Mouse (Mus musculus): ENCODE results near the gene Rnd2.

Rnd2 gene

DNA sequence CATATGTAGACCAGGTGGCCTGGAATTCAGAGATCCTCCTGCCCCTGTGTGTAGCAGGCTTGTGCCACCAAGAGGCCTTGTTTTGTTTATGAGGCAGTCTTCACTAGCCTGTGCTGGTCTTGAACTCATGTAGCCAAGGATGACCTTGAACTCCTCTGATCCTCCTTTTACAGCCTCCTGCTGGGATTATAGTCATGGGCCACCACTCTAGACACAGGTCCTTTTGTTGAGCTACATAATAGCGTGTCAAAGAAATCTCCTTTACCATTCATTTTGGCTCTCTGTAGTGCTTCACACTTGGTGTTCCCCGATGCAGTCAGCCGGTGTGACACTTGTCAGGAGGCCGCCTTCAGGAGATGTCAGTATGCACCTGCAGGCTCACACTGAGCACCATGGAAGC, 27.9 kb upstream of the Rnd2 start:
- POLR2A ChIA-PET, result interaction anchor here in 3 of 4 experiments (0.6 to 2.5 kb wide), 17 partner anchors 8 to 242 kb away, joined by 3 to 8 read pairs (median 3); partner anchors contain the start of genes Rnd2 (in 3 of the 3), Aarsd1 (in 1 of the 3), Becn1 (in 1 of the 3) and Gm27029 (in 1 of the 3)
- CTCF ChIA-PET, result interaction anchor here in 3 of 4 experiments (0.5 to 1.0 kb wide), 4 partner anchors 9 to 53 kb away, joined by 3 to 4 read pairs (median 3); no protein-coding TSS in a partner anchor

DNA sequence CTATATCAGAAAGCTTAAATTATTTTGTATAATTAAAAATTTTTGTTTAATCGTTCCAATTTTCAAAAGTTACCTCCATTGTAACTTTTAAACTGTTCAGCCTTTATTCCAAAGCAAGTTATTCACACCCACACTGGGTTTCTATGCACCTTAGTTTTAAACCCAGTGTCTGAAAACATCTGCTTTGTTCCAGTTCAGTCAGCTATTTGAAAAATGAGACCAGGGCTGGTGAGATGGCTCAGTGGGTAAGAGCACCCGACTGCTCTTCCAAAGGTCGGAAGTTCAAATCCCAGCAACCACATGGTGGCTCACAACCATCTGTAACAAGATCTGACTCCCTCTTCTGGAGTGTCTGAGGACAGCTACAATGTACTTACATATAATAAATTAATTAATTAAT, 26.8 kb upstream of the Rnd2 start:
- CTCF ChIA-PET, result interaction anchor here in 2 of 4 experiments (0.7 to 0.8 kb wide), 3 partner anchors 12 to 390 kb away, joined by 3 to 5 read pairs (median 4); no protein-coding TSS in a partner anchor
- POLR2A ChIA-PET, result interaction anchor here in 1 of 4 experiments (0.6 to 0.7 kb wide), 3 partner anchors 17 to 130 kb away, joined by 3 to 4 read pairs (median 3); no protein-coding TSS in a partner anchor

DNA sequence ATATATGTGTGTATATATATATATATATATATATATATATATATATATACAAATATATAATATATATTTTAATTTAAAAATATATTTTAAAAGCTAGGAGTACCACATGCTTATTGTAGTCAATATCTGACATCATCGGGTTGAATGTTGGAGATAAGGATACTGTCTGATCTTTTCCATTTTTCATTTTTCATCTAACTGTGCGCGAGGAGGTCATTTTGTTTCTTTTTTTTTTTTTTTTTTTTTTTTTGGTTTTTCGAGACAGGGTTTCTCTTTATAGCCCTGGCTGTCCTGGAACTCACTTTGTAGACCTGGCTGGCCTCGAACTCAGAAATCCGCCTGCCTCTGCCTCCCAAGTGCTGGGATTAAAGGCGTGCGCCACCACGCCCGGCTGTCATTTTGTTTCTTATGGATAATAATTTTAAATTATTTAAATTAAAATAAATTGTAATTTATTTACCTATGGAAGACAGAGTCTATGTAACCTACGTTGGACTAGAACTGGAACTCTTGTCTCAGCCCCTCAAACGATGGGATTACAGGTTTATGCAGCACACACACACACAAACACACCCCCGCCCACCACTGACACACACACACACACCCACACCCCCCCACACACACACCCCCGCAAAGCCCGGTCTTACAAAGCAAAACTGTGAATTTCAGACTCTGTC, 23.2 kb upstream of the Rnd2 start:
- ChIA-PET POLR2A (interaction anchor here (0.5 to 22.5 kb wide), 294 partner anchors 8 to 1716 kb away, joined by 3 to 550 read pairs (median 4); partner anchors contain the start of genes Gm27029 (in 4 of the 4), Ptges3l (in 4 of the 4), Rnd2 (in 4 of the 4) and Rundc1 (in 4 of the 4)), CTCF (interaction anchor here (0.5 to 1.8 kb wide), 85 partner anchors 8 to 1026 kb away, joined by 3 to 21 read pairs (median 4); partner anchors contain the start of genes Ptges3l (in 3 of the 4), Rundc1 (in 3 of the 4), Becn1 (in 2 of the 4) and Cntd1 (in 2 of the 4))

DNA sequence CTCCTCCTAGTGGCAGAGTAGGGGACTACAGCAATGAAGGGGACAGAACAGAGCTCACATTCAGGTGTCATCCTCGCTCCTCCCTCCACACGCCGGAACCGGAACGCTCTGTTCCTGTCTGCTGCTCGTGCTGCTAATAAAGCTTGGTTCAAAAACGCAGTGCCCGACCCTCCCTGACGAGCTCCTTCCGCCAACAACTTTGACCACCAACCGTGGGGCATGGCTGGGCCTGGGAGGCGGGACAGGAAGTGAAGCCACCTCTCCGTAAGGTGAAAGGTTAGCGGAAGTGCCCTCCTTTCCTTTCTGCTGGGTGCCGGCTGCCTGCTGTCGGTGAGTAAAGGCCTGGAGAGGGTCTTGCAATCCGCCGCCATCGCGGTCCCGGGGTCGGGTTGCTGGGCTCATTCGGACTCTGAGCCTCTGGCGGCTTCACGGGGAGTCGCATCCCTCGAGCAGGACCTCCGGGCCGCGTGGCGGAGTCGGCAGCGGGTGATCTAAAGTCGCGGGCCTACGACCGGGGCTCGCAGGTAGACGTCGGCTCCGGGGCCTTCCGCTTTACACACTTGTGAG, 22.6 kb upstream of the Rnd2 start, which contains the start of gene Rpl27:
Gene Rpl27 (plus strand): TSS at position 172 of the 567 bp plus-strand sequence.
- ChIA-PET CTCF (interaction anchor here (0.5 to 1.8 kb wide), 89 partner anchors 8 to 1027 kb away, joined by 3 to 21 read pairs (median 4); partner anchors contain the start of genes Ptges3l (in 3 of the 4), Rundc1 (in 3 of the 4), Becn1 (in 2 of the 4) and Cntd1 (in 2 of the 4)), POLR2A (interaction anchor here (0.5 to 22.5 kb wide), 295 partner anchors 9 to 1716 kb away, joined by 3 to 550 read pairs (median 4); partner anchors contain the start of genes Gm27029 (in 4 of the 4), Ptges3l (in 4 of the 4), Rnd2 (in 4 of the 4) and Rundc1 (in 4 of the 4))

- ChIA-PET CTCF (interaction anchor here (0.5 to 1.8 kb wide), 34 partner anchors 9 to 311 kb away, joined by 3 to 21 read pairs (median 6); partner anchors contain the start of genes Ptges3l (in 2 of the 4), Rundc1 (in 2 of the 4), Becn1 (in 1 of the 4) and Brca1 (in 1 of the 4)), POLR2A (interaction anchor here (0.6 to 22.5 kb wide), 93 partner anchors 9 to 933 kb away, joined by 3 to 550 read pairs (median 9); partner anchors contain the start of genes Aarsd1 (in 3 of the 4), Gm27029 (in 3 of the 4), Ptges3l (in 3 of the 4) and Rnd2 (in 3 of the 4))
Measured at GRCm38 (mm10) chr11:101442760-101443159, 22.0 kb upstream of the Rnd2 start.

- CTCF ChIA-PET, result interaction anchor here in 1 of 4 experiments (2.3 kb wide), 1 partner anchor 21 kb away, joined by 6 read pairs; no protein-coding TSS in a partner anchor
- POLR2A ChIA-PET, result interaction anchor here in 2 of 4 experiments (1.2 to 22.5 kb wide), 8 partner anchors 9 to 186 kb away, joined by 3 to 550 read pairs (median 147); partner anchors contain the start of genes Rnd2 (in 2 of the 2), Vat1 (in 2 of the 2), Aarsd1 (in 1 of the 2) and Gm27029 (in 1 of the 2)
Measured at GRCm38 (mm10) chr11:101446319-101446718, 18.5 kb upstream of the Rnd2 start.

- ChIA-PET CTCF (interaction anchor here in 1 of 4 experiments (2.3 kb wide), 1 partner anchor 21 kb away, joined by 6 read pairs; no protein-coding TSS in a partner anchor), POLR2A (interaction anchor here in 2 of 4 experiments (1.2 to 22.5 kb wide), 4 partner anchors 16 to 166 kb away, joined by 3 to 550 read pairs (median 59); partner anchors contain the start of genes Rnd2 (in 2 of the 2) and Vat1 (in 2 of the 2))
Measured at GRCm38 (mm10) chr11:101446860-101447259, 17.9 kb upstream of the Rnd2 start.

DNA sequence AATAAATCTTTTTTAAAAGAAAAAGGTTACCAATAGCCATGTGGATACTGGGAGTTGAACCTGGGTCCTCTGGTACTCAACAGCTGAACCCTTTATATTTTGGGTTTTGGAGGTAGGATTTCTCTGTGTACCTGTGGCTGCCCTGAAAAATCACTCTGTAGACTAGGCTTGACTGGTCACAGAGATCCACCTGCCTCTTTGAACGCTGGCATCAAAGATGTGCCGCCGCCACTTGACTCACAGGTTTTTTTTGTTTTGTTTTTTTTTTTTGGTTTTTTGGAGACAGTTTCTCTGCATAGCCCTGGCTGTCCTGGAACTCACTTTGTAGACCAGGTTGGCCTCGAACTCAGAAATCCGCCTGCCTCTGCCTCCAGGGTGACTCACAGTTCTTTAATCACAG, 17.0 kb upstream of the Rnd2 start:
- ChIA-PET CTCF (interaction anchor here in 1 of 4 experiments (0.5 kb wide), 1 partner anchor 365 kb away, joined by 3 read pairs; the partner anchor contains the start of gene Coasy), POLR2A (interaction anchor here in 2 of 4 experiments (1.4 to 22.5 kb wide), 6 partner anchors 11 to 107 kb away, joined by 3 to 550 read pairs (median 9); partner anchors contain the start of genes Rnd2 (in 2 of the 2) and Vat1 (in 2 of the 2))

DNA sequence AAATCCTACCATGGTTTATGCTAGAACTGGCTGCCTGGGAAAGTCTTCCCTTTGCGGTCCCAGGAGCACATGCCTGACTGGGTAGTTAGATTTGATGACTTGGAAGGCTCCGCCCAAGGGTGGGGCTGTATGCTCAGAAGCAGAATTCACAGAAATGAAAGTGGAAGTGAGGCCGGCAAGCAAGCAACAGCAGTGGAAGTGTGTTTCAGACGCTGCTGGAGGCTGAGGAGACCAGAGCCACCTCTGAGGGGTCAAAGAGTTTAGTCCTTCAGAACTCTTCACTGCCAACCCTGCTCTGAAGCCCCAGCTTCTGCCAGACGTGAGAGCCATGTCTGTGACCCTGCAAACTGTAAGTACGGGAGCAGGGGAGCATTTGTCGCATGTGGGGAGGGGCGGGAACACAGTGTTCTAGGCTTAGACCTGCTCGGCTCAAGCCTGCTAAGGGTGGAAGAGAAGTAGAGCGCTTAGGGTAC, 16.5 kb upstream of the Rnd2 start, which contains the start of gene Ifi35:
Gene Ifi35 (plus strand): TSS at position 134 of the 473 bp plus-strand sequence.
- CTCF ChIA-PET, result interaction anchor here in 2 of 4 experiments (0.5 kb wide), 2 partner anchors 242 to 366 kb away, joined by 3 read pairs; partner anchors contain the start of gene Coasy (in 1 of the 2)
- POLR2A ChIA-PET, result interaction anchor here in 2 of 4 experiments (0.8 to 22.5 kb wide), 8 partner anchors 11 to 277 kb away, joined by 3 to 550 read pairs (median 6); partner anchors contain the start of genes Rnd2 (in 2 of the 2), Vat1 (in 2 of the 2) and Aarsd1 (in 1 of the 2)

DNA sequence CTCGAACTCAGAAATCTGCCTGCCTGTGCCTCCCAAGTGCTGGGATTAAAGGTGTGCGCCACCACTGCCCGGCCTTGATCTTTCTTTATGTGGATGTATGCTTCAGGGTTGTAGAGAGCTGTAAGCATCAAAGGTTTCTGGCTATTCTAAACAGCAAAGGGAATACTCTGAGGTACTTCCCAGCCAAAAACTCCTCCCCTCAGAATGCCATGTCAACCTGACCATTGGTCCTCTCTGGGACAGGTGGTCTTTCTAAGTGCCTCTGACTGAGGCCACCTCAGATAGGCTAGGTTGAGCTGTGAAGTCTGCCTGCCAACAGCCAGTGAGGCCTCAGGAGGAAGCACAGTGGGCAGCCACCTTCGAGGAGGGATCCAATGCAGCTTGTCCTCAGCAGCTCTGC, 15.9 kb upstream of the Rnd2 start:
- ChIA-PET CTCF (interaction anchor here in 3 of 4 experiments (0.5 to 0.8 kb wide), 3 partner anchors 45 to 241 kb away, joined by 3 to 5 read pairs (median 3); no protein-coding TSS in a partner anchor), POLR2A (interaction anchor here in 3 of 4 experiments (0.7 to 22.5 kb wide), 9 partner anchors 10 to 317 kb away, joined by 3 to 550 read pairs (median 6); partner anchors contain the start of genes Rnd2 (in 2 of the 3), Vat1 (in 2 of the 3) and Aarsd1 (in 1 of the 3))

GRCm38 (mm10) chr11:101449596-101449995, 15.2 kb upstream of the Rnd2 start:
- ChIA-PET CTCF (interaction anchor here (0.5 to 1.2 kb wide), 6 partner anchors 8 to 126 kb away, joined by 3 to 5 read pairs (median 3); partner anchors contain the start of gene Rpl27 (in 1 of the 4)), POLR2A (interaction anchor here in 3 of 4 experiments (0.7 to 22.5 kb wide), 8 partner anchors 6 to 318 kb away, joined by 3 to 550 read pairs (median 9); partner anchors contain the start of genes Rnd2 (in 2 of the 3), Vat1 (in 2 of the 3), Aarsd1 (in 1 of the 3) and Rpl27 (in 1 of the 3))

- ChIA-PET CTCF (interaction anchor here in 3 of 4 experiments (0.6 to 1.2 kb wide), 3 partner anchors 8 to 18 kb away, joined by 3 to 4 read pairs (median 3); no protein-coding TSS in a partner anchor), POLR2A (interaction anchor here in 2 of 4 experiments (2.9 to 22.5 kb wide), 4 partner anchors 7 to 14 kb away, joined by 12 to 550 read pairs (median 99); partner anchors contain the start of genes Rnd2 (in 2 of the 2), Vat1 (in 2 of the 2) and Rpl27 (in 1 of the 2))
Measured at GRCm38 (mm10) chr11:101450394-101450793, 14.4 kb upstream of the Rnd2 start.

DNA sequence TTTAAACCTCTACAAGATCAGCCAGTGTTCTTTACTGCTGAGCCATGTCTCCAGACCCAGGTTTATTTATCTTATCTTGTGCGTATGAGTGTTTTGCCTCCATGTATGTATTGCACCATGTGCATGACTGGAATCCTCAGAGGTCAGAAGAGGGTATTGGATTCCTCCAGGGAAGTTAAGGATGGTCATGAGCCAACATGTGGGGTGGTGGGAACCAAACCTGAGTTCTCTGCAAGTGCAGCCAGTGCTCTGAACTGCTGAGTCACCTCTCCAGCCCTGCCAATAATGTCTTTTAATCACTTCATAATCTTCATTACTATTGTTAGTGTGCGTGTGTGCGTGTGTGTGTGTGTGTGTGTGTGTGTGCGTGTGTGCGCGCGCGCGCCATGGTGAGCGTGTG, 13.3 kb upstream of the Rnd2 start:
- POLR2A ChIA-PET, result interaction anchor here (0.6 to 24.0 kb wide), 10 partner anchors 2 to 17 kb away, joined by 3 to 550 read pairs (median 8); partner anchors contain the start of genes Rpl27 (in 4 of the 4), Rnd2 (in 3 of the 4), Vat1 (in 2 of the 4) and Ifi35 (in 1 of the 4)

GRCm38 (mm10) chr11:101452093-101452774, 12.6 kb upstream of the Rnd2 start:
- CTCF ChIA-PET, result interaction anchor here in 2 of 4 experiments (0.6 to 1.7 kb wide), 3 partner anchors 10 to 15 kb away, joined by 4 to 8 read pairs (median 5); partner anchors contain the start of genes Rnd2 (in 1 of the 2) and Rpl27 (in 1 of the 2)

More for the DNA sequence above, 13.3 kb upstream of the Rnd2 start:
- CTCF ChIA-PET, result interaction anchor here in 1 of 4 experiments (1.2 kb wide), 1 partner anchor 10 kb away, joined by 5 read pairs; the partner anchor contains the start of gene Rpl27

GRCm38 (mm10) chr11:101454702-101455101, 10.1 kb upstream of the Rnd2 start:
- POLR2A ChIA-PET, result interaction anchor here in 3 of 4 experiments (0.6 to 24.0 kb wide), 11 partner anchors 5 to 129 kb away, joined by 3 to 550 read pairs (median 4); partner anchors contain the start of genes Rpl27 (in 3 of the 3), Rnd2 (in 2 of the 3), Vat1 (in 2 of the 3) and Aoc2 (in 1 of the 3)
- CTCF ChIA-PET, result interaction anchor here in 1 of 4 experiments (1.1 to 1.7 kb wide), 2 partner anchors 13 to 62 kb away, joined by 3 to 6 read pairs; partner anchors contain the start of gene Rpl27

More at GRCm38 (mm10) chr11:101452093-101452774, 12.6 kb upstream of the Rnd2 start:
- POLR2A ChIA-PET, result interaction anchor here (0.5 to 24.0 kb wide), 16 partner anchors 2 to 262 kb away, joined by 3 to 550 read pairs (median 4); partner anchors contain the start of genes Rpl27 (in 4 of the 4), Rnd2 (in 2 of the 4), Vat1 (in 2 of the 4) and Ifi35 (in 1 of the 4)

Measured in embryonic stem cell, embryonic (primary cell).